Mouse (Mus musculus) v-Abl transformed pro-B cells (cell line): ENCODE measurements around the gene Lrrc4.

Source experiments
- in situ Hi-C, 2 experiments: fragments of 400-800 bp; cut with MboI; formaldehyde crosslinking; loops; one replicate each; pipeline ENCODE4 v1.15.1; 2025; ENCODE audit not compliant: unreplicated experiment in 2 of 2

Gene Lrrc4

GRCm38 (mm10) chr6:28622963-28623362 lies 208.6 kb downstream of the Lrrc4 start:
- in situ Hi-C loops: no loop called here

- in situ Hi-C loops: no loop called here
These were observed 209.0 kb downstream of the Lrrc4 start for GRCm38 (mm10) chr6:28622522-28622921.

- in situ Hi-C loops: no loop called here
These were observed 209.6 kb downstream of the Lrrc4 start for GRCm38 (mm10) chr6:28621961-28622360.

- in situ Hi-C loops: no loop called here
These were observed 210.1 kb downstream of the Lrrc4 start for GRCm38 (mm10) chr6:28621431-28621830.

- in situ Hi-C loops: no loop called here
These were observed 212.8 kb downstream of the Lrrc4 start for GRCm38 (mm10) chr6:28618751-28619153.

- in situ Hi-C loops: no loop called here
These were observed 213.2 kb downstream of the Lrrc4 start for GRCm38 (mm10) chr6:28618299-28618698.

GRCm38 (mm10) chr6:28615966-28616365 lies 215.6 kb downstream of the Lrrc4 start:
- in situ Hi-C loops: no loop called here

GRCm38 (mm10) chr6:28615408-28615807 lies 216.1 kb downstream of the Lrrc4 start:
- in situ Hi-C loops: no loop called here

- in situ Hi-C loops: no loop called here
These were observed 216.7 kb downstream of the Lrrc4 start for GRCm38 (mm10) chr6:28614856-28615255.

GRCm38 (mm10) chr6:28613441-28613840 lies 218.1 kb downstream of the Lrrc4 start:
- in situ Hi-C loops: no loop called here
